Mouse (Mus musculus) neural tube, embryonic 14.5 days (tissue): Measurements from ENCODE around the gene Phldb3. TPM values are rescaled to one million over a fixed set of nuclear protein-coding genes. Genes with fewer than 3 reads are reported as not detected.
A peak's percentile ranks its signal among the peaks of the same experiment; 100 is the strongest.
"Not testable (repeated sequence)": the region's sequence is repeated elsewhere in the genome, so short reads cannot be mapped to it uniquely, and the experiment has no call there.

Experiments used
- ATAC-seq: fragments of 200-750 bp; cut with Nextera tagmentation; 2 replicates; pipeline ENCODE4 v1.8.0; 2017; ENCODE audit warnings: low read depth, mild to moderate bottlenecking, moderate TSS enrichment, moderate library complexity
- H3K27ac ChIP-seq: fragments of 300-500 bp; sonication (generic); 2 replicates; pipeline ENCODE4 v1.5.1; 2014; ENCODE audit warnings: low read depth, mild to moderate bottlenecking, control low read depth, low read length, moderate library complexity, mixed read lengths
- H3K27me3 ChIP-seq: fragments of 300-500 bp; sonication (generic); 2 replicates; pipeline ENCODE4 v1.6.1; 2014; ENCODE audit warnings: low read length; ENCODE audit not compliant: control insufficient read depth, insufficient read depth
- H3K36me3 ChIP-seq: fragments of 300-500 bp; sonication (generic); 2 replicates; pipeline ENCODE4 v1.6.1; 2014; ENCODE audit warnings: low read length, mixed read lengths; ENCODE audit not compliant: control insufficient read depth, insufficient read depth
- H3K4me1 ChIP-seq: fragments of 300-500 bp; sonication (generic); 2 replicates; pipeline ENCODE4 v1.6.1; 2014; ENCODE audit warnings: low read length; ENCODE audit not compliant: control insufficient read depth, insufficient read depth
- H3K4me2 ChIP-seq: fragments of 300-500 bp; sonication (generic); 2 replicates; pipeline ENCODE4 v1.6.1; 2014; ENCODE audit warnings: mild to moderate bottlenecking, low read depth, low read length, control low read depth
- H3K4me3 ChIP-seq: fragments of 300-500 bp; sonication (generic); 2 replicates; pipeline ENCODE4 v1.5.1; 2014; ENCODE audit warnings: low read depth, low read length, control low read depth, mixed read lengths
- H3K9ac ChIP-seq: fragments of 300-500 bp; sonication (generic); replicated peaks from 2 replicates; pipeline ENCODE4 v1.6.1; 2014; ENCODE audit warnings: low read depth, mild to moderate bottlenecking, control low read depth, low read length, mixed read lengths
- H3K9me3 ChIP-seq: fragments of 300-500 bp; sonication (generic); 2 replicates; pipeline ENCODE4 v1.6.1; 2016; ENCODE audit warnings: low read length; ENCODE audit not compliant: control insufficient read depth
- WGBS: fragments of 180-500 bp; shearing (Covaris S2); extraction: QIAGEN DNeasy Blood & Tissue Kit; methylation state at CpG from one replicate; pipeline ENCODE4 v1.1.7; 2014; 5-methylcytosine and 5-hydroxymethylcytosine counted together
- polyA plus RNA-seq: library from polyadenylated mRNA; unstranded; fragments of >200 nt; fragmentation: Nextera tagmentation; extraction: Ambion mirVana; gene quantifications from 2 replicates; pipeline ENCODE4 v1.2.1, GENCODE M21; 2014

Phldb3 gene
- polyA plus RNA-seq, 1 experiment from 2014 or later: not detected

DNA sequence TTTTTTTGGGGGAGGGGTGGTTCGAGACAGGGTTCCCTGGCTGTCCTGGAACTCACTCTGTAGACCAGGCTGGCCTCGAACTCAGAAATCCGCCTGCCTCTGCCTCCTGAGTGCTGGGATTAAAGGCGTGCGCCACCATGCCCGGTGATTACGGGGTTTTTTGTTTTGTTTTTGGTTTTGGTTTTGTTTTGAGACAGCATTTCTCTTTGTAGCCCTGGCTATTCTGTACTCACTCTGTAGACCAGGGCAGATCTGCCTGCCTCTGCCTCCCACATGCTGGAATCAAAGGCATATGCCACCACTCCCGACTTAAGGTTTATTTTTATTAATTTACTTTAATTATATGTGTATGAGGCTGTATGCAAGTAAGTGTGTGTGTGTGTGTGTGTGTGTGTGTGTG is 7.8 kb downstream of the Phldb3 start:
- not testable (repeated sequence) for H3K9me3 ChIP-seq, H3K4me2 ChIP-seq, H3K4me3 ChIP-seq, H3K4me1 ChIP-seq, H3K27me3 ChIP-seq, H3K36me3 ChIP-seq, H3K9ac ChIP-seq, H3K27ac ChIP-seq, ATAC-seq
- WGBS: 90% methylated on average over 8 of the region's 8 CpGs

DNA sequence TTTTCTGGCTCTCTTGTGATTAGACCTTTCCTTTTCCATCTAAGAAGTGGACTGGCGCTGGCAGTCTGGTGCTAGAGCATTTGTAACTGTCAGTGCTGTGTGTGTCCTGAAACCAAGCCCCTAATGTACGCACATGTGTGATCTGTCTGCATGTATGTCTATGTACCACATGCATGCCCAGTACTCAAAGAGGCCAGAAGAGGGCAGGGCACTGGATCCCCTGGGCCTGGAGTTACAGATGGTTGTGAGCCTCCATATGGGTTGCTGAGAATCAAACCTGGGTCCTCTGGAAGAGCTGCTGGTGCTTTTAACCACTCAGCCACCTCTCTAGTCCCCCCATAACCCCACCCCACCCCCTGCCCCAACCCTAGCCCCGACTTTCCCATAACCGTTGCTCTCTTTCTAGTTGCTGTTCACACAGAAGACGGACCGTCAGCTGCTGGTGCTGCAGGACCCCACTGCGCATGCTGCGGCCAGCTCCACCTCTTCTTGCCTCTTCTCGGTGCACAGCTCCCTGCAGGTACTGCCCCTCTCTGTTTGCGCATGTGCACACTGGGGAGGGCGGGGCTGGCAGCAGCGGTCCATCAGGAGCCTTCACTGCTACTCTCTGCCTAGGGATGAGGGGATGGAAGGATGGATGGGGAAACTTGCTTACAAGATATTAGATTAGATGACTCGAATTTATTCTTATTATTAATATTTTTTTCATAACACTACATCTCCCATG is 9.3 kb downstream of the Phldb3 start:
- Histone ChIP-seq H3K27ac (no peak overlapping the region), H3K9ac (no peak overlapping the region), H3K4me2 (no peak overlapping the region), H3K9me3 (no peaks in the 10 kb centered on the region), H3K4me1 (no peaks in the 10 kb centered on the region), H3K36me3 (no peaks in the 10 kb centered on the region), H3K27me3 (no peaks in the 10 kb centered on the region), H3K4me3 (no peak overlapping the region)
- WGBS: 52% methylated on average over 13 of the region's 13 CpGs
- ATAC-seq: 0 out of 2 replicates have a peak, but pooled peaks have one; percentile 38

GRCm38 (mm10) chr7:24621193-24621592 is 10.6 kb downstream of the Phldb3 start:
- no peaks in the 10 kb centered on the region for H3K9me3 ChIP-seq
- H3K9ac ChIP-seq: no peak overlapping the region
- H3K4me2 ChIP-seq: no peak overlapping the region
- no peaks in the 10 kb centered on the region for H3K4me1 ChIP-seq
- H3K27me3 ChIP-seq: no peaks in the 10 kb centered on the region
- no peak overlapping the region for H3K4me3 ChIP-seq
- no peak for ATAC-seq
- H3K36me3 ChIP-seq: no peaks in the 10 kb centered on the region
- H3K27ac ChIP-seq: no peak overlapping the region
- WGBS: 81% methylated on average over 3 of the region's 3 CpGs

- H3K4me2 ChIP-seq: no peak overlapping the region
- no peaks in the 10 kb centered on the region for H3K4me1 ChIP-seq
- ATAC-seq: no peak
- no peaks in the 10 kb centered on the region for H3K27me3 ChIP-seq
- H3K27ac ChIP-seq: no peak overlapping the region
- no peak overlapping the region for H3K9ac ChIP-seq
- H3K4me3 ChIP-seq: no peak overlapping the region
- WGBS: 85% methylated on average over 6 of the region's 6 CpGs
- no peaks in the 10 kb centered on the region for H3K9me3 ChIP-seq
- no peaks in the 10 kb centered on the region for H3K36me3 ChIP-seq
Measured at GRCm38 (mm10) chr7:24622967-24623366, 12.4 kb downstream of the Phldb3 start.

GRCm38 (mm10) chr7:24628685-24629610 is 18.4 kb downstream of the Phldb3 start:
- Histone ChIP-seq H3K27ac (no peak overlapping the region), H3K27me3 (no peaks in the 10 kb centered on the region), H3K9ac (peak overlapping the region; percentile 39), H3K9me3 (no peaks in the 10 kb centered on the region), H3K4me3 (peak overlapping the region; percentile 11), H3K36me3 (no peaks in the 10 kb centered on the region), H3K4me2 (peak overlapping the region; percentile 47), H3K4me1 (peaks cover 4% of the 10 kb centered on the region; the same call in 1 of the 2 replicates)
- ATAC-seq: peak; percentile 84; the same call in 1 of the 2 replicates
- 11% methylated on average over 33 of the region's 33 CpGs for WGBS

- H3K9ac ChIP-seq: no peak overlapping the region
- 70% methylated on average over 4 of the region's 4 CpGs for WGBS
Measured at GRCm38 (mm10) chr7:24629672-24630071, 19.1 kb downstream of the Phldb3 start.

GRCm38 (mm10) chr7:24630116-24630880 is 19.7 kb downstream of the Phldb3 start:
- Histone ChIP-seq H3K9ac (no peak overlapping the region), H3K4me2 (no peak overlapping the region), H3K27me3 (no peaks in the 10 kb centered on the region), H3K4me3 (no peak overlapping the region), H3K27ac (no peak overlapping the region), H3K36me3 (no peaks in the 10 kb centered on the region), H3K9me3 (no peaks in the 10 kb centered on the region), H3K4me1 (peaks cover 4% of the 10 kb centered on the region; the same call in 1 of the 2 replicates)
- ATAC-seq: no peak
- WGBS: 68% methylated on average over 10 of the region's 10 CpGs

More at GRCm38 (mm10) chr7:24629672-24630071, 19.1 kb downstream of the Phldb3 start:
- H3K4me2 ChIP-seq: no peak overlapping the region
- H3K27ac ChIP-seq: no peak overlapping the region
- no peak for ATAC-seq
- no peaks in the 10 kb centered on the region for H3K9me3 ChIP-seq
- H3K4me1 ChIP-seq: peaks cover 4% of the 10 kb centered on the region; the same call in 1 of the 2 replicates
- H3K4me3 ChIP-seq: no peak overlapping the region
- H3K27me3 ChIP-seq: no peaks in the 10 kb centered on the region
- no peaks in the 10 kb centered on the region for H3K36me3 ChIP-seq

GRCm38 (mm10) chr7:24636264-24636663 is 25.7 kb downstream of the Phldb3 start, which contains the start of gene Lypd3:
Gene Lypd3 (plus strand): TSS chr7:24636550.
- 16% methylated on average over 15 of the region's 15 CpGs for WGBS
- no peak for ATAC-seq
- Histone ChIP-seq H3K4me3 (no peak within 1 kb of the TSS), H3K27me3 (peaks cover 32% of the 10 kb centered on the region), H3K4me1 (peaks cover 7% of the 10 kb centered on the region; the same call in 1 of the 2 replicates), H3K36me3 (no peaks in the 10 kb centered on the region), H3K9me3 (no peaks in the 10 kb centered on the region), H3K9ac (no peak within 1 kb of the TSS), H3K27ac (no peak within 1 kb of the TSS), H3K4me2 (no peak within 1 kb of the TSS)
